Mouse (Mus musculus): ENCODE measurements around the gene Mgat4d. TPM values are rescaled to one million over a fixed set of nuclear protein-coding genes. Genes with fewer than 3 reads are reported as not detected.

Mgat4d gene
- polyA plus RNA-seq (2017; shearing (Covaris generic)): not detected

GRCm38 (mm10) chr8:83348263-83348662 is at the start of gene Mgat4d:
Gene Mgat4d (plus strand): TSS chr8:83348471.

DNA sequence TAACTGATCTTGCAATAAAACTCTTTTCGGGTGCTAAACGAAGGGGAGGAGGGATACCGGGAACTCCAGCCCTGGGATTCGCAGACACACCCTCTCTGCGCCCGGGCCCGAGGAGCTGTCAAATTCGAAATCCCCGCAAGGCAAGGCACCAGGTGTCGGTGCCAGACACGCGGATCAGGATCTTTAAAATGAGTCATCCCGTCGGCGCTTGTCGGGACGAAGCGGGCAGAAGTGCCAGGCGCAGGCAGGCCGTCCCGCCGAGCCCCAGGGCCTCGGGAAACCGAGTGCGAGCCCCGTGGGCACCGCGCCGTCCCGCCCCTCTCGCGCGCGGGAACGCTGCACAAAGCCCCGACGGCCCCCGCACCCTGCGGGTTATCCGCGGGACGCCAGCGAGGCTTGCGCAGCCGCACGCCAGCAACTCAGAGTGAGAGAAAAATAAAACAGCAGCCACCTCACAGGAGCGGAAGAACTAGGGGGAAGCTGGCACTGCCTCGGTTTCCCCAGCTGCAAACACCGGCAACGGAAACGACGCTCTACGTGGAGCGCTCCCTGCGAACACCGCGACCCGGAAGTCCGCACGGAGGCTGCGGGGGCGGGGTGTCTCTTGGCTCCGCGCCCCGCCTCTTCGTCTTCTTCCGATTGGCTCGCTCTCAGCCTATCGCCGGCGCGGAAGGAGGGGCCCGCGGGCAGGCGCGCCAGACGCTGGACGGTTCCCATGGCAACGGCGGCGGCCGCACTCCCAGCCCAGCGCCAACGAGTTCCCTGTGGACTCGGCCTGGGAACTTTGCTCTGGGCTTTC is 16.2 kb upstream of the Mgat4d start, which contains the start of gene Elmod2:
TSS of gene Elmod2 (minus strand) at position 588 of the 799 bp plus-strand sequence.

GRCm38 (mm10) chr8:83389316-83390005 is 41.2 kb downstream of the Mgat4d start, which contains the start of gene Clgn:
Gene Clgn (plus strand): TSS chr8:83389867.

Other genes starting within 250 kb of the Mgat4d start
- not detected for gene Tbc1d9, start 183.1 kb upstream of the Mgat4d start, polyA plus RNA-seq (2017; shearing (Covaris generic))
- not detected for gene Gm10645, start 182.3 kb upstream of the Mgat4d start, polyA plus RNA-seq (2017; shearing (Covaris generic))
- not detected for gene Ucp1, start 58.1 kb upstream of the Mgat4d start, polyA plus RNA-seq (2017; shearing (Covaris generic))
- gene Elmod2, start 16.0 kb upstream of the Mgat4d start, polyA plus RNA-seq (2017; shearing (Covaris generic)): 6.1 TPM
- not detected for gene Clgn, start 41.4 kb downstream of the Mgat4d start, polyA plus RNA-seq (2017; shearing (Covaris generic))
- 23.0 TPM for gene Scoc, start 109.9 kb downstream of the Mgat4d start, polyA plus RNA-seq (2017; shearing (Covaris generic))
- not detected for gene Olfr370, start 187.3 kb downstream of the Mgat4d start, polyA plus RNA-seq (2017; shearing (Covaris generic))
- 110 TPM for gene Ndufb7, start 218.2 kb downstream of the Mgat4d start, polyA plus RNA-seq (2017; shearing (Covaris generic))

All from effector memory CD4-positive, alpha-beta T cell, adult 5 months (primary cell).